Mouse (Mus musculus) liver (tissue): Measurements from ENCODE around the gene Cfap74.

ENCODE experiments used
- DNase-seq: peaks from one replicate; pipeline ENCODE4 v3.0.0-alpha.2; 2020; ENCODE audit warnings: mixed read lengths

The Cfap74 gene

GRCm38 (mm10) chr4:155505067-155505466 lies 96.1 kb downstream of the Cfap74 start:
- no peak for DNase-seq

- DNase-seq = no peak
Observed at GRCm38 (mm10) chr4:155505671-155506295, 96.8 kb downstream of the Cfap74 start.

GRCm38 (mm10) chr4:155508614-155509013 lies 99.6 kb downstream of the Cfap74 start:
- DNase-seq = no peak

- DNase-seq = no peak
Observed at GRCm38 (mm10) chr4:155510981-155511380, 102.0 kb downstream of the Cfap74 start.

GRCm38 (mm10) chr4:155514810-155515209 lies 105.8 kb downstream of the Cfap74 start:
- no peak for DNase-seq
